Mouse (Mus musculus) ES-E14 (cell line): ENCODE measurements at regions not wholly inside any gene's neighbourhood (a gene's known extent, or its start where the extent isn't known, plus 50 kb on each side); places are given as distances from the start of the nearest gene placed in this dataset.

Source experiments
- CHD2 ChIP-seq: IDR thresholded peaks from 2 replicates; pipeline ENCODE4 v1.6.1; 2014; ENCODE audit warnings: mild to moderate bottlenecking, low read depth, low read length, inconsistent platforms
- MAFK ChIP-seq: IDR thresholded peaks from 2 replicates; pipeline ENCODE4 v1.6.1; 2014; ENCODE audit warnings: mild to moderate bottlenecking, low read depth, low read length, inconsistent platforms; ENCODE audit not compliant: insufficient read depth

DNA sequence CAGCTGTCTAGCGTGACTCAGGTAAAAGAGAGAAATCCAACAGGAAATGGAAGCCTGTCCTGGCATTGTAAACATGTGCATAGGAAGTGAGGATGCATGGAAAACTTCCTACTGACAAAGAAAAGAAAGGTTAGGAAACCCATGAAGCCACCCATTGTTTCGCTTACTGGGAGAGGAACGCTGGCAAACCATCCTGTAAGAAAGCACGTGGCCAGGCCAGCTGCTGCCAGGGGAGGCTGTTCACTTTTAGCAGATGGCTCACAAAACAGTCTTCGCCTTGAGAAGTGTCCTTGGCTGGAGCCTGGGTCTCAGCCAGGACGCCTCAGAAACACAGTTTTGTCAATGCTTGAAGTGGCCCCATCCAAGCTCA lies 65.6 kb upstream of the Ampd3 start:
- TF ChIP-seq CHD2 (no peak), MAFK (no peak)
